Mouse (Mus musculus): ENCODE measurements around the gene Stip1. TPM values are rescaled to one million over a fixed set of nuclear protein-coding genes. Genes with fewer than 3 reads are reported as not detected.

Stip1 gene
- total and polyA plus RNA-seq, 3 experiments = 178 to 314 (median 202) TPM

DNA sequence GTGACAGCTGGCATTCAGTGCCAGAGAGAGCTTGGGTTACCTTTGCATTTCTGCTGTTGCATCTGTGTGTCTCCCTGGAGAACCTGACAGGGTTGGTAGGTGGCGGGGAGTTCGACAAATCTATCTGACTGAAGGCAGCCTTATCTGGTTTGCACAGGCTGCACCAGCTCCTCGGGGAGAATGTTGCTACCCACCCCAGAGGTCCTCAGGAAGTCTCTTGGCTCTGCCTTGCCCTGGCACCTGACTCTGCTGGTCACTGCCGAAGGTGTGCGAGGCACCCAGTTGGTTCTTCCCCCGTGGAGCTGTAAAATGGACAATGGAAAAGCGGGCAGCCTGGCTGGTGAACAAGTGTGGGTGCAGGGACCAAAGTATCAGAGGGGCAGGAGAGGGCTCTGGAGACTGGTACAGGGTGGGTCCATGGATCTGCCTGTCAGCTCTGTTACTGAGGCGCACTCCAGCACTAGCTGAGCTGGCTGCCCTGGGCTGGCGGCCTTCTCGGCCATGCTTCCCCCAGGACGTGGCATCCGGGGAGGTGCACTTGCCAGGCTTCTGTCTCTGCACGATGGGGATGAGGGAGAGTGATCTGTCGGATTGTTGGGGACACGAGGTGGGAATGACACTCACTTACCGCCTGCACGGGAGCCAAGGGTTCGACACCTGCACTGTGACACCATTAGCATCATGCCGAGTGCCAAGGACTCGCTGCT, 27.7 kb upstream of the Stip1 start:
- Histone ChIP-seq H3K36me3 (replicated peaks in 1 of 2; ENCODE audit: control insufficient read depth in 1 of 2, insufficient read depth in 1 of 2, low read length in 1 of 2) (no peaks in the 10 kb centered on the region), H3K79me2 (replicated peaks; ENCODE audit: control insufficient read depth, extremely low read depth, insufficient read depth, poor library complexity, severe bottlenecking) (no peaks in the 10 kb centered on the region), H3K9me3 (replicated peaks; ENCODE audit: low read length) (no peaks in the 10 kb centered on the region), H3K27ac (ENCODE audit: insufficient read depth, low read depth) (no peak overlapping the region), H3K4me2 (ENCODE audit: insufficient read depth, low read depth, poor library complexity, severe bottlenecking) (no peak overlapping the region), H3K4me3 (replicated peaks in 1 of 3; ENCODE audit: low read depth in 2 of 3, low read length in 2 of 3, poor library complexity in 1 of 3) (no peak overlapping the region), H3K4me1 (ENCODE audit: control insufficient read depth in 1 of 2, insufficient read depth in 2 of 2) (peaks cover 12 to 14% of the 10 kb centered on the region in 2 experiments), H3K9ac (ENCODE audit: insufficient read depth, low read depth) (no peak overlapping the region), H3K27me3 (replicated peaks) (peaks cover 61% of the 10 kb centered on the region)
- in situ Hi-C loops (cut with MboI; ENCODE audit: low pct_ligation_motif_present, low pct_unique_long_range_greater_than_20kb, low sequenced_read_pairs) (loop anchor here (25.0 kb wide), 1 partner anchor 345 kb away; the partner anchor contains the start of gene 2700081O15Rik), dilution Hi-C loops (cut with MboI; ENCODE audit: extremely low pct_ligation_motif_present, extremely low pct_unique_long_range_greater_than_20kb, low sequenced_read_pairs) (no loop called here)
- TF ChIP-seq MYC (IDR thresholded peaks at IDR 0.05; ENCODE audit: low read depth, low read length) (no peak), JUN (IDR thresholded peaks at IDR 0.05; ENCODE audit: insufficient read depth, low read depth, low read length) (no peak), KAT2A (IDR thresholded peaks at IDR 0.05; ENCODE audit: insufficient replicate concordance, low read length) (no peak), POLR2AphosphoS2 (IDR thresholded peaks at IDR 0.05; ENCODE audit: low read depth, low read length) (no peak), PAX5 (IDR thresholded peaks at IDR 0.05; ENCODE audit: low read length) (no peak), CHD2 (IDR thresholded peaks at IDR 0.05; ENCODE audit: low read length) (no peak), JUND (conservative IDR thresholded peaks at IDR 0.05; ENCODE audit: low read depth, low read length) (no peak), MAFK (IDR thresholded peaks at IDR 0.05; ENCODE audit: insufficient replicate concordance, low read length) (no peak), TCF12 (IDR thresholded peaks at IDR 0.05; ENCODE audit: low read depth, low read length) (no peak), RAD21 (IDR thresholded peaks at IDR 0.05; ENCODE audit: low read depth, low read length) (no peak), TBP (conservative IDR thresholded peaks at IDR 0.05; ENCODE audit: low read depth, low read length) (no peak), EP300 (IDR thresholded peaks at IDR 0.05; ENCODE audit: low read length) (no peak), GABPA (IDR thresholded peaks at IDR 0.05; ENCODE audit: insufficient replicate concordance, low read depth, low read length) (no peak), ZMIZ1 (IDR thresholded peaks at IDR 0.05; ENCODE audit: low read depth, low read length) (no peak), HCFC1 (IDR thresholded peaks at IDR 0.05; ENCODE audit: low read depth, low read length) (no peak), POLR2A (IDR thresholded peaks at IDR 0.05; ENCODE audit: low read depth, low read length) (no peak), MAZ (IDR thresholded peaks at IDR 0.05; ENCODE audit: low read depth, low read length) (no peak)
- DNase-seq (ENCODE audit: extremely low read depth) = no peak

DNA sequence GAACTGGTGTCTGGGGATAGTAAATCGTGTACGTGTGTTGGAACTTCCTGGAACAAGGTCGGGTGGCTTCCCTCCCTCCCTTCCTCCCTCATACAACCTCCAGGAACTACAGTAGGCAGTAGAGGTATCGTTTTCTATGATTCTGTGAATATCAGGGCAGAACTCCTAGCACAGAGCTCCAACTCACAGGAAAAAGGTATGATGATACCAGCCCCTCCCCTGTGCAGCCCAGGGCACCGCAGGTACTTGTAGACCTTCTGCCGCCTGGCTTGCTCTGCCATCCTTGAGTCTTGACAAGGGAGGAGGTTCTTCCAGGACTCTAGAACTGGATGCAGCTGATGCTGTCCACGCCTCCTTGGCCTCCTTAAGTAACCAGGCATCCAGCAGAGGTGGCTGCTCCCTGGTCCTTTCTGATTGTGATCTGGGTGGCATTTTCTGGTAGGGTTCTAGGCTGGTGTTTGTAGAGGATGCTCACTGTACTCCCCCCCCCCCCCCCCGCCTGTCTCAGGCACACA, 27.1 kb upstream of the Stip1 start:
- Histone ChIP-seq H3K27ac (ENCODE audit: insufficient read depth, low read depth) (no peak overlapping the region), H3K79me2 (replicated peaks; ENCODE audit: control insufficient read depth, extremely low read depth, insufficient read depth, poor library complexity, severe bottlenecking) (no peaks in the 10 kb centered on the region), H3K9ac (ENCODE audit: insufficient read depth, low read depth) (no peak overlapping the region), H3K36me3 (replicated peaks in 1 of 2; ENCODE audit: control insufficient read depth in 1 of 2, insufficient read depth in 1 of 2, low read length in 1 of 2) (no peaks in the 10 kb centered on the region), H3K4me3 (replicated peaks in 1 of 3; ENCODE audit: low read depth in 2 of 3, low read length in 2 of 3, poor library complexity in 1 of 3) (no peak overlapping the region), H3K4me2 (ENCODE audit: insufficient read depth, low read depth, poor library complexity, severe bottlenecking) (no peak overlapping the region), H3K27me3 (replicated peaks) (peaks cover 57% of the 10 kb centered on the region), H3K4me1 (ENCODE audit: control insufficient read depth in 1 of 2, insufficient read depth in 2 of 2) (peaks cover 12 to 14% of the 10 kb centered on the region in 2 experiments), H3K9me3 (replicated peaks; ENCODE audit: low read length) (no peaks in the 10 kb centered on the region)
- dilution Hi-C loops (cut with MboI; ENCODE audit: extremely low pct_ligation_motif_present, extremely low pct_unique_long_range_greater_than_20kb, low sequenced_read_pairs) = no loop called here
- in situ Hi-C loops (cut with MboI; ENCODE audit: low pct_ligation_motif_present, low pct_unique_long_range_greater_than_20kb, low sequenced_read_pairs) = loop anchor here (25.0 kb wide), 1 partner anchor 345 kb away; the partner anchor contains the start of gene 2700081O15Rik
- no peak for TF ChIP-seq PAX5 (IDR thresholded peaks at IDR 0.05; ENCODE audit: low read length)
- TF ChIP-seq ZKSCAN1 (IDR thresholded peaks at IDR 0.05; ENCODE audit: borderline replicate concordance, low read depth, low read length) = no peak
- no peak for TF ChIP-seq HCFC1 (IDR thresholded peaks at IDR 0.05; ENCODE audit: low read depth, low read length)
- TF ChIP-seq MEF2A (IDR thresholded peaks at IDR 0.05; ENCODE audit: borderline replicate concordance, low read depth, low read length) = no peak
- TF ChIP-seq GABPA (IDR thresholded peaks at IDR 0.05; ENCODE audit: insufficient replicate concordance, low read depth, low read length) = no peak
- TF ChIP-seq CHD2 (IDR thresholded peaks at IDR 0.05; ENCODE audit: low read length) = no peak
- no peak for TF ChIP-seq IRF4 (IDR thresholded peaks at IDR 0.05; ENCODE audit: low read depth, low read length)
- TF ChIP-seq JUN (IDR thresholded peaks at IDR 0.05; ENCODE audit: insufficient read depth, low read depth, low read length) = no peak
- TF ChIP-seq RAD21 (IDR thresholded peaks at IDR 0.05; ENCODE audit: low read depth, low read length) = no peak
- TF ChIP-seq CHD1 (IDR thresholded peaks at IDR 0.05; ENCODE audit: low read depth, low read length) = no peak
- no peak for TF ChIP-seq USF2 (conservative IDR thresholded peaks at IDR 0.05; ENCODE audit: low read depth, low read length)
- TF ChIP-seq RCOR1 (conservative IDR thresholded peaks at IDR 0.05; ENCODE audit: low read depth, low read length) = no peak
- TF ChIP-seq MAZ (IDR thresholded peaks at IDR 0.05; ENCODE audit: low read depth, low read length) = no peak
- no peak for TF ChIP-seq CTCF (conservative IDR thresholded peaks at IDR 0.05 in 1 of 2, IDR thresholded peaks at IDR 0.05 in 1 of 2; ENCODE audit: low read depth in 2 of 2, low read length in 2 of 2)
- no peak for DNase-seq (ENCODE audit: extremely low read depth)
